Mouse (Mus musculus): ENCODE measurements around the gene Ntrk2. TPM values are rescaled to one million over a fixed set of nuclear protein-coding genes. Genes with fewer than 3 reads are reported as not detected.

Gene Ntrk2
- total and polyA plus RNA-seq, 3 experiments, result under 0.01 TPM; not detected in 2

GRCm38 (mm10) chr13:58940798-58941197 lies 134.4 kb downstream of the Ntrk2 start:
- TF ChIP-seq CHD2 (IDR thresholded peaks at IDR 0.05; ENCODE audit: low read length) (no peak), ZMIZ1 (IDR thresholded peaks at IDR 0.05; ENCODE audit: low read depth, low read length) (no peak), CTCF (IDR thresholded peaks at IDR 0.05 in 2 of 3, conservative IDR thresholded peaks at IDR 0.05 in 1 of 3; ENCODE audit: control insufficient read depth in 1 of 3, insufficient read depth in 1 of 3, low read depth in 2 of 3, low read length in 3 of 3, poor library complexity in 1 of 3, severe bottlenecking in 1 of 3) (no peak), MAFK (IDR thresholded peaks at IDR 0.05; ENCODE audit: borderline replicate concordance, low read depth, low read length) (no peak), ZNF384 (IDR thresholded peaks at IDR 0.05; ENCODE audit: low read depth, low read length) (no peak), POLR2AphosphoS5 (IDR thresholded peaks at IDR 0.05; ENCODE audit: borderline replicate concordance, low read depth, low read length) (no peak), ZC3H11A (IDR thresholded peaks at IDR 0.05; ENCODE audit: low read depth, low read length) (no peak), SIN3A (IDR thresholded peaks at IDR 0.05; ENCODE audit: low read length) (no peak), MAX (IDR thresholded peaks at IDR 0.05; ENCODE audit: low read length) (no peak), POLR2AphosphoS2 (IDR thresholded peaks at IDR 0.05; ENCODE audit: low read length) (no peak), TAL1 (IDR thresholded peaks at IDR 0.05; ENCODE audit: low read length) (no peak), SMC3 (IDR thresholded peaks at IDR 0.05; ENCODE audit: low read depth, low read length) (no peak), NELFE (IDR thresholded peaks at IDR 0.05; ENCODE audit: low read depth, low read length) (no peak), E2F4 (IDR thresholded peaks at IDR 0.05; ENCODE audit: borderline replicate concordance, low read depth, low read length) (no peak), ZKSCAN1 (IDR thresholded peaks at IDR 0.05; ENCODE audit: low read depth, low read length) (no peak), ELF1 (IDR thresholded peaks at IDR 0.05; ENCODE audit: low read depth, low read length) (no peak), MYC (IDR thresholded peaks at IDR 0.05; ENCODE audit: low read depth, low read length) (no peak), TCF12 (IDR thresholded peaks at IDR 0.05; ENCODE audit: low read depth, low read length) (no peak)
- H3K27me3 ChIP-seq (ENCODE audit: control insufficient read depth in 1 of 2, insufficient read depth in 2 of 2, low read length in 2 of 2), result no peaks in the 10 kb centered on the region; a peak in 1 of 4 replicates
- H3K9me3 ChIP-seq (replicated peaks; ENCODE audit: insufficient read depth, low read length), result no peaks in the 10 kb centered on the region
- no peak overlapping the region for H3K27ac ChIP-seq (ENCODE audit: control insufficient read depth, low read depth, low read length)
- no peaks in the 10 kb centered on the region for H3K4me1 ChIP-seq (ENCODE audit: control insufficient read depth in 1 of 2, insufficient read depth in 2 of 2, low read length in 2 of 2)
- no peaks in the 10 kb centered on the region for H3K79me2 ChIP-seq (ENCODE audit: control insufficient read depth, insufficient read depth, low read length, poor library complexity)
- DNase-seq (ENCODE audit: low read depth, low spot score), result no peak
- H3K36me3 ChIP-seq (ENCODE audit: control insufficient read depth in 1 of 2, insufficient read depth in 2 of 2, low read length in 2 of 2), result no peaks in the 10 kb centered on the region
- H3K4me3 ChIP-seq (ENCODE audit: control insufficient read depth in 1 of 2, insufficient read depth in 1 of 2, low read depth in 2 of 2, low read length in 2 of 2), result no peak overlapping the region
- H3K9ac ChIP-seq (ENCODE audit: control insufficient read depth, low read depth, low read length, poor library complexity, severe bottlenecking), result no peak overlapping the region

- Histone ChIP-seq H3K4me1 (ENCODE audit: control insufficient read depth in 1 of 2, insufficient read depth in 2 of 2, low read length in 2 of 2) (no peaks in the 10 kb centered on the region), H3K27ac (ENCODE audit: control insufficient read depth, low read depth, low read length) (no peak overlapping the region), H3K9ac (ENCODE audit: control insufficient read depth, low read depth, low read length, poor library complexity, severe bottlenecking) (no peak overlapping the region), H3K36me3 (ENCODE audit: control insufficient read depth in 1 of 2, insufficient read depth in 2 of 2, low read length in 2 of 2) (no peaks in the 10 kb centered on the region), H3K27me3 (ENCODE audit: control insufficient read depth in 1 of 2, insufficient read depth in 2 of 2, low read length in 2 of 2) (no peaks in the 10 kb centered on the region), H3K4me3 (ENCODE audit: control insufficient read depth in 1 of 2, insufficient read depth in 1 of 2, low read depth in 2 of 2, low read length in 2 of 2) (no peak overlapping the region), H3K9me3 (replicated peaks; ENCODE audit: insufficient read depth, low read length) (no peaks in the 10 kb centered on the region), H3K79me2 (ENCODE audit: control insufficient read depth, insufficient read depth, low read length, poor library complexity) (no peaks in the 10 kb centered on the region)
- TF ChIP-seq SMC3 (IDR thresholded peaks at IDR 0.05; ENCODE audit: low read depth, low read length), result no peak
- TF ChIP-seq SIN3A (IDR thresholded peaks at IDR 0.05; ENCODE audit: low read length), result no peak
- no peak for TF ChIP-seq POLR2AphosphoS2 (IDR thresholded peaks at IDR 0.05; ENCODE audit: low read length)
- TF ChIP-seq TAL1 (IDR thresholded peaks at IDR 0.05; ENCODE audit: low read length), result no peak
- no peak for TF ChIP-seq CHD2 (IDR thresholded peaks at IDR 0.05; ENCODE audit: low read length)
- DNase-seq (ENCODE audit: low read depth, low spot score), result no peak
These were observed 139.4 kb downstream of the Ntrk2 start for GRCm38 (mm10) chr13:58945781-58946180.
